Mouse (Mus musculus): ENCODE data around the gene Areg. TPM values are rescaled to one million over a fixed set of nuclear protein-coding genes. Genes with fewer than 3 reads are reported as not detected.

Gene Areg
- polyA plus RNA-seq, 1 experiment from 2014 or later, result 13.1 TPM

DNA sequence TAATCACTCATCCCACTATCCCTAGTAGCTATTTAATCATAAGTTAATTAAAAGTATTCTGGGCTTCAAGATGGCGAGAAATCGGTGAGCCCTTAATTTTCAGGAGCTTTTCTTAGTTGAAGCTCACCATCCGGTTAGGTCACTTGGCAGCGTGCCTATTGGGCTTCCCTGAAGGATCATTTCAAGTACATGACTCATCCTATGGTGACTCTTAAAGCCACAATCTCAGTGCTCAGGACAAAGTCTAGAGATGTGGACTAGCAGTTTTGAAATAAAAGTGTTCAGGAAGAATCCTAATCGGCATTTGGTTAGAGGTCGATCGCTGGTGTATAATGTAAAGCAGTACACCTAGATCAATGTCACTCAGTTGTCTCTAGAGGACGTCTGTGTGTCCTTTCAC is 17.3 kb downstream of the Areg start:
- ATAC-seq (0 out of 2 replicates have a peak, but pooled peaks have one; percentile 43), DNase-seq (ENCODE audit: low spot score) (peak; percentile 71)
- no peaks in the 10 kb centered on the region for H3K4me1 ChIP-seq (ENCODE audit: insufficient read depth, low read depth, low read length)
- TF ChIP-seq EP300 (IDR thresholded peaks at IDR 0.05) (no peak), CTCF (IDR thresholded peaks at IDR 0.05) (no peak)
- no peak overlapping the region for H3K9ac ChIP-seq (replicated peaks; ENCODE audit: low read depth)
- no peaks in the 10 kb centered on the region for H3K36me3 ChIP-seq (ENCODE audit: insufficient read depth, low read length)
- no peaks in the 10 kb centered on the region for H3K9me3 ChIP-seq (ENCODE audit: low read length)
- no peak overlapping the region for H3K4me3 ChIP-seq (ENCODE audit: low read depth, low read length)
- H3K27ac ChIP-seq (ENCODE audit: low read length), result no peak overlapping the region
- H3K27me3 ChIP-seq (replicated peaks; ENCODE audit: insufficient read depth, low read length), result no peaks in the 10 kb centered on the region
- no peak overlapping the region for H3K4me2 ChIP-seq (replicated peaks; ENCODE audit: low read depth, low read length)
- WGBS, result 62% methylated on average over 8 of the region's 8 CpGs

DNA sequence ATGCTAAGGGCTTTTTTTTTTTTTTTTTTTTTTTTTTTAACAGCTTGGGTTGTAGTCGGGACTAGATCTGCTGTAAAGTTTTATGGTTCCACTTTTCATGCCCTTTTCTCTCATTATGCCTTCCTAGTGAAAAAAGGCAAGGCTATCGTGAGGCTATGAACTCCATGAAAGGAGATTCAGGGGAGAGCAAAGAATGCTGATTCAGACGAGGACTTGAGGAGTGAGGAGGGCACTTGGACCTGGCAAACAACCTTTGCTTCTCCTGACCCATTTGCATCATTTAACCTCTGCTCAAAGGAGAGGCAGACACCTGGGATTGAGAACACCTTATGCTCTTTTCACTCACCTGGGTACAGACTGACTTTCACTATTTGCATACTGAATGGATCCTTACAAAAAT is 17.8 kb downstream of the Areg start:
- Histone ChIP-seq H3K4me2 (replicated peaks; ENCODE audit: low read depth, low read length) (no peak overlapping the region), H3K36me3 (ENCODE audit: insufficient read depth, low read length) (no peaks in the 10 kb centered on the region), H3K9ac (replicated peaks; ENCODE audit: low read depth) (no peak overlapping the region), H3K27ac (ENCODE audit: low read length) (no peak overlapping the region), H3K4me3 (ENCODE audit: low read depth, low read length) (no peak overlapping the region), H3K9me3 (ENCODE audit: low read length) (no peaks in the 10 kb centered on the region), H3K4me1 (ENCODE audit: insufficient read depth, low read depth, low read length) (no peaks in the 10 kb centered on the region), H3K27me3 (replicated peaks; ENCODE audit: insufficient read depth, low read length) (no peaks in the 10 kb centered on the region)
- ATAC-seq (no peak), DNase-seq (ENCODE audit: low spot score) (no peak)
- 35% methylated on average over 3 of the region's 3 CpGs for WGBS
- TF ChIP-seq CTCF (IDR thresholded peaks at IDR 0.05) (no peak), EP300 (IDR thresholded peaks at IDR 0.05) (no peak)

DNA sequence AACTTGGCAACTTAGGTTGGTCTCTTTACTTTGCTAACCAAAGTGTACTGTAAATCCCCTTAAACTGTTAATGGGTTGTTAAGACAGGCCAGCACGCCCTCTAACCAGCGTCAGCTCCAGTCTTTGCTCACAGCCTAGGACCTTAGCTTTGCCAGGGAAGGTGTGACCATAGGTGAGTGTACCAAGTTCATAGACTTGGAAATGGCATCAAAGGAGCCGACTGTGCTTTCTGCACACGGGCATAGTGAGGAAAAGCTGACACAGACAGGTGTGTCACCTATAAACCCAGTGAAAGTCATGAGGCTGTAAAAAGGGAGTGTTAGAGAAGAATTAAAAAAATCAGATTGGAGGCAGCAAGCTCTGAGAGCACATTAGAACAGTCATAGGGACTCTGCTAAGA is 23.4 kb downstream of the Areg start:
- Histone ChIP-seq H3K27me3 (replicated peaks; ENCODE audit: insufficient read depth, low read length) (no peaks in the 10 kb centered on the region), H3K9me3 (ENCODE audit: low read length) (no peaks in the 10 kb centered on the region), H3K4me1 (ENCODE audit: insufficient read depth, low read depth, low read length) (no peaks in the 10 kb centered on the region), H3K27ac (ENCODE audit: low read length) (no peak overlapping the region), H3K36me3 (ENCODE audit: insufficient read depth, low read length) (no peaks in the 10 kb centered on the region), H3K4me2 (replicated peaks; ENCODE audit: low read depth, low read length) (no peak overlapping the region), H3K4me3 (ENCODE audit: low read depth, low read length) (no peak overlapping the region), H3K9ac (replicated peaks; ENCODE audit: low read depth) (no peak overlapping the region)
- 70% methylated on average over 4 of the region's 4 CpGs for WGBS
- TF ChIP-seq EP300 (IDR thresholded peaks at IDR 0.05), result no peak
- TF ChIP-seq CTCF (IDR thresholded peaks at IDR 0.05), result no peak
- DNase-seq (ENCODE audit: low spot score) (no peak), ATAC-seq (no peak)

DNA sequence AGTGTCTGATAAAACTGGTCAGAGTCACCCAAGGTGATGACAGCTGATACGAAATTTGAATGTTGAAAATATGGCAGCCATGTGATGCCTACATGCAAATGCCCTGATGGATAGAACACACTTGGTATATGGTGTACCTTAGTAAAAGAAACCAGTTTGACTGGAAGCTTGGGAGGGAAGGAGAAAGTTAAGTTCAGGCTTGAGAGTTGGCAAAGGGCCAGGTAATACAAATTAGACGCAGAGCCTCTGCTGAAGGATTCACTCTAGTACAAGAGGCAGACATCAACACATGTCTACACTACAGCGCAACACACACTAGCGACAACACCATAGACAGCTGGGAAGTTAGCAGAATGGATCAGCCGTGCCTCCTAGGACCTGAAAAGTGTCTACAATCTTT is 27.2 kb downstream of the Areg start:
- Histone ChIP-seq H3K9me3 (ENCODE audit: low read length) (no peaks in the 10 kb centered on the region), H3K27me3 (replicated peaks; ENCODE audit: insufficient read depth, low read length) (no peaks in the 10 kb centered on the region), H3K9ac (replicated peaks; ENCODE audit: low read depth) (no peak overlapping the region), H3K27ac (ENCODE audit: low read length) (no peak overlapping the region), H3K4me2 (replicated peaks; ENCODE audit: low read depth, low read length) (no peak overlapping the region), H3K36me3 (ENCODE audit: insufficient read depth, low read length) (no peaks in the 10 kb centered on the region), H3K4me1 (ENCODE audit: insufficient read depth, low read depth, low read length) (no peaks in the 10 kb centered on the region), H3K4me3 (ENCODE audit: low read depth, low read length) (no peak overlapping the region)
- DNase-seq (ENCODE audit: low spot score) (peak; percentile 25), ATAC-seq (no peak)
- 64% methylated on average over 5 of the region's 5 CpGs for WGBS
- TF ChIP-seq CTCF (IDR thresholded peaks at IDR 0.05) (no peak), EP300 (IDR thresholded peaks at IDR 0.05) (no peak)

DNA sequence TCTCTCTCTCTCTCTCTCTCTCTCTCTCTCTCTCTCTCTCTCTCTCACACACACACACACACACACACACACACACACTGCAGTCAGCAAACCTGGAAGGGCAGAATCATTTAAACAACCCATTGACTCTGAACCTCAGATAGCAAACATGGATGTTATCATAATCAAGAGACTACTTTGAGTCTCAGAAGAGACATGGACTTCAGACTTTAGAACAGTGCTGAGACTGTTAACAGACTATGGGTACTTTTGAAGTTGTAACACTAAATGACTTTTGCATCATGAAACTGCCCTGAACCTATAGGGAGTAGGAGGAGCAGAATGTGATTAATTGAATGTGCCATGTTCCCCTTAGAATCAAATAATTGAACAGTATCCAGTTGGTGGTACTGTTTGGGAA is 37.0 kb downstream of the Areg start:
- H3K4me3 ChIP-seq (ENCODE audit: low read depth, low read length), result no peak overlapping the region
- no peaks in the 10 kb centered on the region for H3K4me1 ChIP-seq (ENCODE audit: insufficient read depth, low read depth, low read length)
- H3K27me3 ChIP-seq (replicated peaks; ENCODE audit: insufficient read depth, low read length), result no peaks in the 10 kb centered on the region
- ATAC-seq (no peak), DNase-seq (ENCODE audit: low spot score) (no peak)
- TF ChIP-seq EP300 (IDR thresholded peaks at IDR 0.05) (no peak), CTCF (IDR thresholded peaks at IDR 0.05) (no peak)
- no peaks in the 10 kb centered on the region for H3K9me3 ChIP-seq (ENCODE audit: low read length)
- no peaks in the 10 kb centered on the region for H3K36me3 ChIP-seq (ENCODE audit: insufficient read depth, low read length)
- no peak overlapping the region for H3K27ac ChIP-seq (ENCODE audit: low read length)
- no peak overlapping the region for H3K4me2 ChIP-seq (replicated peaks; ENCODE audit: low read depth, low read length)
- no peak overlapping the region for H3K9ac ChIP-seq (replicated peaks; ENCODE audit: low read depth)

DNA sequence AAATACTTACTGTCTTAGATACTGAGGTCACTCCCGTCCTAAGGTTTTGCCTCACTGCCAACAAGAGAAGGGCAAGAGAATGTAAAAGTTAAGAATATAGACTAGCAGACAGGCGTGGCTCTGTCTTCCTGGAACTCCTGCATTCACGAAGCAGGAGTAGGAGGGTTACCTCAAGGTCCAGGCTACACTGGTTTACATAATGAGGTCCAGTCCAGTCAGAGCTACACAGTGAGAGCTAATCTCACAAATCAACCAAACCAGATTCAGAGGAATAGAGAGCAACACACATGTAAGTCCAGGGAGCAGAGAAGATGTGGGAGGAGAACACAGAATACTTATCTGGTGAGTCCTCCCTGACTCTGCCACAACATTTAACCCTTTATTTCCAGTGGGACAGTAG is 55.2 kb downstream of the Areg start:
- no peak overlapping the region for H3K27ac ChIP-seq (ENCODE audit: low read length)
- ATAC-seq, result no peak
- WGBS, result 52% methylated on average over 3 of the region's 3 CpGs

More for the DNA sequence above, 55.2 kb downstream of the Areg start:
- no peak for TF ChIP-seq CTCF (IDR thresholded peaks at IDR 0.05)
- TF ChIP-seq EP300 (IDR thresholded peaks at IDR 0.05), result no peak
- H3K36me3 ChIP-seq (ENCODE audit: insufficient read depth, low read length), result no peaks in the 10 kb centered on the region
- H3K27me3 ChIP-seq (replicated peaks; ENCODE audit: insufficient read depth, low read length), result no peaks in the 10 kb centered on the region
- no peaks in the 10 kb centered on the region for H3K4me1 ChIP-seq (ENCODE audit: insufficient read depth, low read depth, low read length)
- DNase-seq (ENCODE audit: low spot score), result no peak
- H3K4me3 ChIP-seq (ENCODE audit: low read depth, low read length), result no peak overlapping the region
- H3K9me3 ChIP-seq (ENCODE audit: low read length), result no peaks in the 10 kb centered on the region
- H3K9ac ChIP-seq (replicated peaks; ENCODE audit: low read depth), result no peak overlapping the region
- no peak overlapping the region for H3K4me2 ChIP-seq (replicated peaks; ENCODE audit: low read depth, low read length)

Other genes with a start within 250 kb of the Areg start
- 2.1 and 30.8 TPM in 2 replicates for gene Cxcl1, start 248.4 kb upstream of the Areg start, polyA plus RNA-seq (2015; fragmentation: Nextera tagmentation; extraction: Ambion mirVana)
- gene Cxcl2, start 235.7 kb upstream of the Areg start, polyA plus RNA-seq (2015; fragmentation: Nextera tagmentation; extraction: Ambion mirVana), result 0.35 and 8.9 TPM in 2 replicates
- 39.2 and 41.0 TPM in 2 replicates for gene Mthfd2l, start 208.5 kb upstream of the Areg start, polyA plus RNA-seq (2015; fragmentation: Nextera tagmentation; extraction: Ambion mirVana)
- gene Epgn, start 112.1 kb upstream of the Areg start, polyA plus RNA-seq (2015; fragmentation: Nextera tagmentation; extraction: Ambion mirVana), result not detected in 2 replicates
- gene Ereg, start 65.0 kb upstream of the Areg start, polyA plus RNA-seq (2015; fragmentation: Nextera tagmentation; extraction: Ambion mirVana), result 0.17 and 0.18 TPM in 2 replicates

All from lung, postnatal 0 days (tissue).